Mouse (Mus musculus) forebrain, embryonic 12.5 days (tissue): Measurements from ENCODE around the gene Slc36a1. TPM values are rescaled to one million over a fixed set of nuclear protein-coding genes. Genes with fewer than 3 reads are reported as not detected.

ENCODE experiments used
- ATAC-seq: fragments of 200-750 bp; cut with Nextera tagmentation; 2 replicates; pipeline ENCODE4 v1.8.0; 2017; ENCODE audit warnings: moderate TSS enrichment; ENCODE audit not compliant: low FRiP score
- H3K27ac ChIP-seq: fragments of 300-500 bp; sonication (generic); 2 replicates; pipeline ENCODE4 v1.5.1; 2016; ENCODE audit warnings: mild to moderate bottlenecking
- H3K27me3 ChIP-seq: fragments of 300-500 bp; sonication (generic); 2 replicates; pipeline ENCODE4 v1.6.1; 2016; ENCODE audit warnings: mild to moderate bottlenecking
- H3K36me3 ChIP-seq: fragments of 300-500 bp; sonication (generic); replicated peaks from 2 replicates; pipeline ENCODE4 v1.6.1; 2016; ENCODE audit warnings: mild to moderate bottlenecking
- H3K4me1 ChIP-seq: fragments of 300-500 bp; sonication (generic); 2 replicates; pipeline ENCODE4 v1.6.1; 2016
- H3K4me2 ChIP-seq: fragments of 300-500 bp; sonication (generic); 2 replicates; pipeline ENCODE4 v1.6.1; 2016; ENCODE audit warnings: mild to moderate bottlenecking, moderate library complexity
- H3K4me3 ChIP-seq: fragments of 300-500 bp; sonication (generic); replicated peaks from 2 replicates; pipeline ENCODE4 v1.5.1; 2016; ENCODE audit warnings: mild to moderate bottlenecking
- H3K9ac ChIP-seq: fragments of 300-500 bp; sonication (generic); 2 replicates; pipeline ENCODE4 v1.6.1; 2016; ENCODE audit warnings: mild to moderate bottlenecking
- H3K9me3 ChIP-seq: fragments of 300-500 bp; sonication (generic); 2 replicates; pipeline ENCODE4 v1.6.1; 2016
- WGBS: fragments of 180-500 bp; shearing (Covaris S2); methylation state at CpG from one replicate; pipeline ENCODE4 v1.1.7; 2016; 5-methylcytosine and 5-hydroxymethylcytosine counted together
- polyA plus RNA-seq: library from polyadenylated mRNA; unstranded; fragments of >200 nt; fragmentation: Nextera tagmentation; extraction: Ambion mirVana; gene quantifications from 2 replicates; pipeline ENCODE4 v1.2.1, GENCODE M21; 2016

The Slc36a1 gene
- polyA plus RNA-seq, 1 experiment from 2014 or later = 1.2 TPM

DNA sequence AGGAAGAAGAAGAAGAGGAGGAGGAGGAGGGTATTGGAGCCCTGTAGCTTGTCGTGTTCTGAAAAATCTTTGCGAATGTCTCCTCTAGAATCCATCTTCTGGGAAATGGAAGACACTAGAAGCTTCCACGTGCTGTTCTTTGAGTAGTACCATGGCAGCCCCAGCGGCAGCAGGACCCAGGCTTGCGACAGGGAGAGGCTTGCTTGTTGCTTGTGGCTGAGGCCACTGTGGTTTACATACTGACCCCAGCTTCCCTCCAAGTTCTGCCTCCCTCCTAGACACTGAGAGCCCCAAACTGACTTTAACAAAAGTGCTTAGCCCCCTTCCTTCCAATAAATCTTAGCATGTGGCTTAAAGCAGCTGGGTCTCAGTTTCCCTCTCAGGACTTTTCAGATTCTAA lies 19.9 kb upstream of the Slc36a1 start:
- Histone ChIP-seq H3K27ac (no peak overlapping the region), H3K4me2 (no peak overlapping the region), H3K4me3 (no peak overlapping the region), H3K36me3 (no peaks in the 10 kb centered on the region), H3K27me3 (no peaks in the 10 kb centered on the region), H3K9me3 (no peaks in the 10 kb centered on the region), H3K4me1 (no peaks in the 10 kb centered on the region), H3K9ac (no peak overlapping the region)
- no peak for ATAC-seq
- 85% methylated on average over 5 of the region's 5 CpGs for WGBS

- Histone ChIP-seq H3K4me2 (no peak within 1 kb of the TSS), H3K9me3 (no peaks in the 10 kb centered on the region), H3K27me3 (no peaks in the 10 kb centered on the region), H3K27ac (no peak within 1 kb of the TSS), H3K36me3 (no peaks in the 10 kb centered on the region), H3K9ac (no peak within 1 kb of the TSS), H3K4me3 (no peak within 1 kb of the TSS), H3K4me1 (no peaks in the 10 kb centered on the region)
- no peak for ATAC-seq
- 24% methylated on average over 10 of the region's 10 CpGs for WGBS
Measured at GRCm38 (mm10) chr11:55184733-55185291, 19.3 kb upstream of the Slc36a1 start, which contains the start of gene Slc36a2. Slc36a2 (minus strand) TSS chr11:55185077.

DNA sequence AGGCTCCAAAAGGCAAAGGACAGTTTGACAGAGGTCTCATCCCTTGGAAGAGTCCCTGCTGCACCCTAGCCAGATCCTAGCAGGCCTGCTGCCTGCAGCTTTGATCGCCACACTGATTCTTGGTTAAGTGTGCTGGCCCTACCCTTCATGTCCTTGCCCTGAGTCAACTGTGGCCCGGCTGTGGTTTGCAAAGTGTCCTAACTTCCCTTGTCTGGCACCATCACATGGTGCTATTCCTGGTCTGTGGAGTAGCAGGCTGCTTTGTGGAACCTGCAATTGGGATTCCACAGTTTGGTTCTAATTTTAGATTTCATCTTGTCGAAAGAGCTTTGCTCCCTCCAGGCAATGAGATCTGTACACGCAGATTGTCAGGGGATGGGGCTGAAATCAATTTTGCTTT lies 16.9 kb upstream of the Slc36a1 start:
- Histone ChIP-seq H3K27me3 (no peaks in the 10 kb centered on the region), H3K36me3 (no peaks in the 10 kb centered on the region), H3K4me2 (no peak overlapping the region), H3K27ac (no peak overlapping the region), H3K4me1 (no peaks in the 10 kb centered on the region), H3K9me3 (no peaks in the 10 kb centered on the region), H3K9ac (no peak overlapping the region), H3K4me3 (no peak overlapping the region)
- ATAC-seq = no peak
- WGBS = 89% methylated on average over 4 of the region's 4 CpGs

GRCm38 (mm10) chr11:55187777-55188176 lies 16.4 kb upstream of the Slc36a1 start:
- Histone ChIP-seq H3K4me2 (no peak overlapping the region), H3K9me3 (no peaks in the 10 kb centered on the region), H3K9ac (no peak overlapping the region), H3K36me3 (no peaks in the 10 kb centered on the region), H3K27me3 (no peaks in the 10 kb centered on the region), H3K27ac (no peak overlapping the region), H3K4me3 (no peak overlapping the region), H3K4me1 (no peaks in the 10 kb centered on the region)
- ATAC-seq = no peak
- 82% methylated on average over 6 of the region's 6 CpGs for WGBS

- H3K4me3 ChIP-seq = no peak overlapping the region
- H3K27ac ChIP-seq = no peak overlapping the region
- no peak overlapping the region for H3K4me2 ChIP-seq
- no peaks in the 10 kb centered on the region for H3K9me3 ChIP-seq
- H3K27me3 ChIP-seq = no peaks in the 10 kb centered on the region
- no peak overlapping the region for H3K9ac ChIP-seq
- WGBS = 85% methylated on average over 3 of the region's 3 CpGs
- no peaks in the 10 kb centered on the region for H3K4me1 ChIP-seq
- H3K36me3 ChIP-seq = no peaks in the 10 kb centered on the region
- ATAC-seq = no peak
Measured at GRCm38 (mm10) chr11:55190216-55190615, 13.9 kb upstream of the Slc36a1 start.

DNA sequence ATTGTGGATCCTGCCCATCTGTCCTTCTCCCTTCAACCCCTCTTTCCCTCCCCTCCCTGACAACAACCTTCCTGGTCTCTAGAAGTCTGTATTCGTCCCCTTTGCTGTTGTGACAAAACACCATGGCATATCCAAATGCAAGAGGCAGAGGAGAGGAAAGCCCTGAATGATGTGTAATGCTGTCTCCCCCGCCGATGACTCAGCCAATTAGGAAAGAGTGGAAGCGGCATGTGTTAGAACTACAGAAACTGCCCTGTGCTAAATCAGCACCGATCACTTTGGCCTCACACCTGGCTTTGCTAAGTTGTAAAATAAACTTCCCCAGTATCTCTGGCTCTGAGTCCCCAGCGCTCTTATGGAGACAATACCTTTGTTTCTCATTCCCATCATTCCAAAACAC lies 7.1 kb upstream of the Slc36a1 start:
- H3K27me3 ChIP-seq = peaks cover 5% of the 10 kb centered on the region; the same call in 1 of the 2 replicates
- no peak overlapping the region for H3K4me2 ChIP-seq
- 73% methylated on average over 6 of the region's 6 CpGs for WGBS
- H3K36me3 ChIP-seq = no peaks in the 10 kb centered on the region
- no peak for ATAC-seq
- H3K4me1 ChIP-seq = no peaks in the 10 kb centered on the region
- H3K4me3 ChIP-seq = no peak overlapping the region
- no peak overlapping the region for H3K27ac ChIP-seq
- no peak overlapping the region for H3K9ac ChIP-seq
- H3K9me3 ChIP-seq = no peaks in the 10 kb centered on the region

GRCm38 (mm10) chr11:55197740-55198510 lies 6.2 kb upstream of the Slc36a1 start:
- 86% methylated on average over 8 of the region's 8 CpGs for WGBS
- H3K9me3 ChIP-seq = no peaks in the 10 kb centered on the region

GRCm38 (mm10) chr11:55204602-55205001 lies 452 bp downstream of the Slc36a1 start:
- Histone ChIP-seq H3K27me3 (peaks cover 5% of the 10 kb centered on the region; the same call in 1 of the 2 replicates), H3K4me1 (peaks cover 12% of the 10 kb centered on the region), H3K4me3 (peak overlapping the region; percentile 83), H3K9ac (peak overlapping the region; percentile 78), H3K9me3 (no peaks in the 10 kb centered on the region), H3K36me3 (no peaks in the 10 kb centered on the region), H3K4me2 (peak overlapping the region; percentile 98), H3K27ac (no peak overlapping the region)
- no peak; the same call in 1 of the 2 replicates for ATAC-seq
- 11% methylated on average over 17 of the region's 17 CpGs for WGBS

More at GRCm38 (mm10) chr11:55197740-55198510, 6.2 kb upstream of the Slc36a1 start:
- ATAC-seq = no peak
- H3K27ac ChIP-seq = no peak overlapping the region
- peaks cover 5% of the 10 kb centered on the region; the same call in 1 of the 2 replicates for H3K27me3 ChIP-seq
- no peaks in the 10 kb centered on the region for H3K36me3 ChIP-seq
- H3K9ac ChIP-seq = no peak overlapping the region
- H3K4me1 ChIP-seq = no peaks in the 10 kb centered on the region
- no peak overlapping the region for H3K4me3 ChIP-seq
- no peak overlapping the region for H3K4me2 ChIP-seq

- Histone ChIP-seq H3K27ac (no peak overlapping the region), H3K9me3 (no peaks in the 10 kb centered on the region), H3K27me3 (no peaks in the 10 kb centered on the region), H3K4me2 (no peak overlapping the region), H3K36me3 (no peaks in the 10 kb centered on the region), H3K9ac (no peak overlapping the region), H3K4me1 (peaks cover 12% of the 10 kb centered on the region), H3K4me3 (no peak overlapping the region)
- no peak for ATAC-seq
- WGBS = 68% methylated on average over 6 of the region's 6 CpGs
Measured at GRCm38 (mm10) chr11:55208001-55208690, 4.0 kb downstream of the Slc36a1 start.

GRCm38 (mm10) chr11:55209032-55209431 lies 4.9 kb downstream of the Slc36a1 start:
- ATAC-seq = no peak
- H3K9ac ChIP-seq = no peak overlapping the region
- H3K27ac ChIP-seq = no peak overlapping the region
- H3K4me2 ChIP-seq = no peak overlapping the region
- no peaks in the 10 kb centered on the region for H3K9me3 ChIP-seq
- H3K4me3 ChIP-seq = no peak overlapping the region
- 70% methylated on average over 2 of the region's 2 CpGs for WGBS
- peaks cover 12% of the 10 kb centered on the region for H3K4me1 ChIP-seq
- H3K27me3 ChIP-seq = no peaks in the 10 kb centered on the region
- H3K36me3 ChIP-seq = no peaks in the 10 kb centered on the region

DNA sequence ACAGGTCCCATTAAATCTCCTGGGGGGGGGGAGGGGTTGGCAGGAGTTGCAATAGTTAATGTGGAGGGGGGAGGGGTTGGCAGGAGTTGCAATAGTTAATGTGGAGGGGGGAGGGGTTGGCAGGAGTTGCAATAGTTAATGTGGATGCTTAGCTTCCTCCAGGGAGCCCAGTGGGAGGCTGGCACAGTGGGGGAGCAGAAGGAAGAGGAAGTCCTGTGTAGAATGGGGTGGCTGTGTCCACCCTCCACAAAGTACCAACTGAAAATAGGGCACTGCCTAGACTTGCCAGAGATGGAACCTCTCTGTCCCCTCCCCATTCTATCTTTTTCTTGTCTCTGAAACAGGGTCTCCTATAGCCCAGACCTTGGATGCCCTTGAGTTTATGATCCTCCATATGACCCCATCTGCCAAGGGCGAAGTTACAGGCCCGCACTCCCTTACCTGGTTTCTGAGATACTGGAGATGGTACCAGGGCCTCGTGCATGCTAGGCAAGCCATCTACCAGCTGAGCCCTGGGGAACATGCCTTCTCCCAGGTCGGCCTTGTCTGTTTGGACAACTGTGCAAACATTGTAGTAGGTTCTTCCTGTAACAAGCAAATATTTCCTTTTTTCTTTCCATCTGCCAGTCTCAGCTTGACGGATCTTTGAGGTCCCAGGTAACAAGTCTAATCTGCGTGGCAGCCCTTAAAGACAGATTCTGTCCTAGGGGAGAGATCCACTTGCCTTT lies 5.6 kb downstream of the Slc36a1 start:
- no peak overlapping the region for H3K27ac ChIP-seq
- H3K4me1 ChIP-seq = peaks cover 10% of the 10 kb centered on the region
- ATAC-seq = no peak
- H3K9ac ChIP-seq = no peak overlapping the region
- no peak overlapping the region for H3K4me2 ChIP-seq
- no peaks in the 10 kb centered on the region for H3K9me3 ChIP-seq
- no peaks in the 10 kb centered on the region for H3K36me3 ChIP-seq
- H3K4me3 ChIP-seq = no peak overlapping the region
- 86% methylated on average over 6 of the region's 6 CpGs for WGBS
- H3K27me3 ChIP-seq = no peaks in the 10 kb centered on the region

DNA sequence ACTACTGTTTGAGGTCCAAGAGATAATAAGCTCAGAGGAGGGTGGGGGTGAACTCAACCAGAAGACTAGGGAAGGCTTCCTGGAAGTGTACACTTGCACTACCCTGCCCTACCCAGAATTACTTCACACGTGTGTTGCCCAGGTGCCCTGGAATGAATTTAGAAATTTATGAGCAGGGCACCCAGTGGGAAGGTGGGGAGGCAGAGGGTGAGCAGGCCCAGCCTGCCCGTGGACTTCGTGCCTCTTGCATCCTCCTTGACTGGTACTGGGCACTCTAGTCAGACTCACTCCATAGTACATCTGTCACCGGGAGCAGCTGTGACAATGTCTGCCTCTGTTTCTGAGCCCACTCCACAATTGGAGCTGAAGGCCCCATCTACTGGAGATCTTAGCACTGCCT lies 9.4 kb downstream of the Slc36a1 start:
- no peaks in the 10 kb centered on the region for H3K4me1 ChIP-seq
- H3K9ac ChIP-seq = no peak overlapping the region
- no peak overlapping the region for H3K4me2 ChIP-seq
- ATAC-seq = no peak
- no peaks in the 10 kb centered on the region for H3K9me3 ChIP-seq
- H3K27me3 ChIP-seq = no peaks in the 10 kb centered on the region
- 89% methylated on average over 4 of the region's 4 CpGs for WGBS
- H3K4me3 ChIP-seq = no peak overlapping the region
- no peaks in the 10 kb centered on the region for H3K36me3 ChIP-seq
- no peak overlapping the region for H3K27ac ChIP-seq
